Mouse (Mus musculus): Measurements from ENCODE around the gene Enthd1.

GRCm38 (mm10) chr15:80488658-80489057 lies 76.3 kb downstream of the Enthd1 start:
- TF ChIP-seq EP300 (IDR thresholded peaks at IDR 0.05; ENCODE audit: insufficient read depth, low read depth, low read length) (no peak), POLR2A (IDR thresholded peaks at IDR 0.05; ENCODE audit: insufficient read depth, low read depth, low read length) (no peak)
